Mouse (Mus musculus) kidney, adult 2 months (tissue): ENCODE measurements around the gene Dpp9.

Source experiments
- CTCF ChIP-seq: fragments of 200-500 bp; conservative IDR thresholded peaks from 2 replicates; pipeline ENCODE4 v1.5.1; 2011; ENCODE audit warnings: low read depth, mild to moderate bottlenecking, control low read depth, low read length, moderate library complexity, mixed read lengths; ENCODE audit not compliant: insufficient read depth, insufficient read length
- POLR2A ChIP-seq: fragments of 200-500 bp; IDR thresholded peaks from one replicate; pipeline ENCODE4 v1.6.1; 2011; ENCODE audit warnings: low read depth, low read length, control low read depth

GRCm38 (mm10) chr17:56245608-56246007 lies 26.9 kb upstream of the Dpp9 start:
- TF ChIP-seq POLR2A (no peak), CTCF (no peak)
